ENCODE assay signal across 14 mouse cellular contexts in genomic region chr11:32487501-32487900, GRCm38 (mm10). TPM values are rescaled to one million over a fixed set of nuclear protein-coding genes. Genes with fewer than 3 reads are reported as not detected.
A peak's percentile ranks its signal among the peaks of the same experiment; 100 is the strongest.
DNase-seq lines count a peak whose midpoint lies in the region; ATAC-seq and TF ChIP-seq lines count a peak whose summit lies in the region.
"Had no signal": no experiment of that assay in that cellular context is flagged by ENCODE, and none has a peak within 500 bp of the region (broad histone marks: within the 10 kb centered on the region; RNA-seq: fewer than 3 reads in every experiment).

No protein-coding gene starts in this region.

- CTCF ChIA-PET in Patski (lab: Charles Lee) = no interaction called here

- no peak for DNase-seq in hindbrain, postnatal 0 days (ENCODE audit: low spot score)
- DNase-seq in midbrain, postnatal 0 days (ENCODE audit: low spot score) = no peak
- DNase-seq in midbrain, embryonic 10.5 days (ENCODE audit: low spot score) = no peak
- no peak for DNase-seq in Patski (ENCODE audit: low read depth, low spot score)
- no peak for DNase-seq in cerebellum, adult 18-20 months
- DNase-seq: cerebellum, adult 8-10 months; lung, adult 2 months had no signal

- H3K27me3 ChIP-seq in hindbrain, postnatal 0 days (ENCODE audit: insufficient read depth, low read length) = no peaks in the 10 kb centered on the region
- no peaks in the 10 kb centered on the region for H3K27me3 ChIP-seq in hindbrain, embryonic 13.5 days
- H3K27me3 ChIP-seq in midbrain, postnatal 0 days (ENCODE audit: insufficient read depth, low read length) = no peaks in the 10 kb centered on the region
- H3K27me3 ChIP-seq in midbrain, embryonic 10.5 days (ENCODE audit: low read depth, poor library complexity, severe bottlenecking) = no peaks in the 10 kb centered on the region
- no peaks in the 10 kb centered on the region for H3K27me3 ChIP-seq in Patski
- H3K27me3 ChIP-seq: heart, embryonic 15.5 days; kidney, embryonic 15.5 days; megakaryocyte, embryonic 14.5 days had no signal

- in situ Hi-C loops in Patski (cut with MboI; ENCODE audit: low pct_unique_long_range_greater_than_20kb) = no loop called here

- no peaks in the 10 kb centered on the region for H3K9me3 ChIP-seq in hindbrain, postnatal 0 days (ENCODE audit: low read length)
- H3K9me3 ChIP-seq in hindbrain, embryonic 13.5 days = no peaks in the 10 kb centered on the region
- H3K9me3 ChIP-seq in midbrain, postnatal 0 days (ENCODE audit: low read length) = no peaks in the 10 kb centered on the region
- no peaks in the 10 kb centered on the region for H3K9me3 ChIP-seq in midbrain, embryonic 10.5 days (replicated peaks)
- H3K9me3 ChIP-seq: heart, embryonic 15.5 days; kidney, embryonic 15.5 days; megakaryocyte, embryonic 14.5 days had no signal

- POLR2A ChIA-PET in Patski (lab: Charles Lee) = no interaction called here

- H3K4me1 ChIP-seq in hindbrain, postnatal 0 days (ENCODE audit: insufficient read depth, low read length) = no peaks in the 10 kb centered on the region
- H3K4me1 ChIP-seq in hindbrain, embryonic 13.5 days (replicated peaks) = no peaks in the 10 kb centered on the region
- no peaks in the 10 kb centered on the region; the same call in 1 of the 2 replicates for H3K4me1 ChIP-seq in midbrain, postnatal 0 days (ENCODE audit: insufficient read depth, low read length)
- H3K4me1 ChIP-seq in midbrain, embryonic 10.5 days = no peaks in the 10 kb centered on the region

- H3K4me3 ChIP-seq in hindbrain, postnatal 0 days (ENCODE audit: low read length) = no peak overlapping the region
- H3K4me3 ChIP-seq in hindbrain, embryonic 13.5 days = no peak overlapping the region
- no peak overlapping the region for H3K4me3 ChIP-seq in midbrain, postnatal 0 days (ENCODE audit: low read depth, low read length)
- no peak overlapping the region for H3K4me3 ChIP-seq in midbrain, embryonic 10.5 days
- H3K4me3 ChIP-seq: erythroblast, embryonic 14.5 days; heart, embryonic 15.5 days; kidney, embryonic 15.5 days; megakaryocyte, embryonic 14.5 days had no signal

- H3K36me3 ChIP-seq in hindbrain, postnatal 0 days (ENCODE audit: insufficient read depth, low read length) = no peaks in the 10 kb centered on the region
- no peaks in the 10 kb centered on the region for H3K36me3 ChIP-seq in hindbrain, embryonic 13.5 days
- no peaks in the 10 kb centered on the region for H3K36me3 ChIP-seq in midbrain, postnatal 0 days (ENCODE audit: insufficient read depth, low read length)
- peaks cover 15% of the 10 kb centered on the region for H3K36me3 ChIP-seq in midbrain, embryonic 10.5 days

- WGBS in hindbrain, postnatal 0 days = 94% methylated on average over 3 of the region's 3 CpGs
- WGBS in hindbrain, embryonic 13.5 days = 92% methylated on average over 3 of the region's 3 CpGs
- 85% methylated on average over 3 of the region's 3 CpGs for WGBS in midbrain, postnatal 0 days
- 90% methylated on average over 3 of the region's 3 CpGs for WGBS in midbrain, embryonic 10.5 days

- ATAC-seq in hindbrain, postnatal 0 days = no peak
- no peak for ATAC-seq in hindbrain, embryonic 13.5 days (ENCODE audit: low FRiP score)
- no peak for ATAC-seq in midbrain, postnatal 0 days (ENCODE audit: low FRiP score)
- ATAC-seq in Patski = no peak
- no peak for ATAC-seq in erythroid progenitor cell, adult 5-6 weeks (replicated peaks; ENCODE audit: low FRiP score, poor library complexity, severe bottlenecking)

- no peak overlapping the region for H3K9ac ChIP-seq in hindbrain, postnatal 0 days (replicated peaks; ENCODE audit: low read length)
- no peak overlapping the region for H3K9ac ChIP-seq in hindbrain, embryonic 13.5 days
- H3K9ac ChIP-seq in midbrain, postnatal 0 days (replicated peaks; ENCODE audit: low read length, poor library complexity, severe bottlenecking) = no peak overlapping the region
- H3K9ac ChIP-seq: heart, embryonic 15.5 days; hindbrain, embryonic 14.5 days; kidney, embryonic 15.5 days had no signal

- H3K4me2 ChIP-seq in hindbrain, postnatal 0 days (ENCODE audit: low read depth, low read length) = no peak overlapping the region
- H3K4me2 ChIP-seq in hindbrain, embryonic 13.5 days = no peak overlapping the region
- no peak overlapping the region for H3K4me2 ChIP-seq in midbrain, postnatal 0 days (ENCODE audit: low read depth, low read length, poor library complexity, severe bottlenecking)
- H3K4me2 ChIP-seq: heart, embryonic 15.5 days; hindbrain, embryonic 14.5 days; kidney, embryonic 15.5 days had no signal

- no peak overlapping the region for H3K27ac ChIP-seq in hindbrain, postnatal 0 days
- H3K27ac ChIP-seq in hindbrain, embryonic 13.5 days = no peak overlapping the region
- H3K27ac ChIP-seq in midbrain, postnatal 0 days (ENCODE audit: low read depth, low read length) = no peak overlapping the region
- no peak overlapping the region for H3K27ac ChIP-seq in midbrain, embryonic 10.5 days (replicated peaks)
- H3K27ac ChIP-seq: heart, embryonic 15.5 days; hindbrain, embryonic 14.5 days had no signal

- TF ChIP-seq CTCF in hindbrain, postnatal 0 days (IDR thresholded peaks at IDR 0.05; ENCODE audit: low read depth) = peak; percentile 33
- TF ChIP-seq CTCF in midbrain, postnatal 0 days (IDR thresholded peaks at IDR 0.05) = peak; percentile 45
- peak; percentile 55 for TF ChIP-seq CTCF in Patski (IDR thresholded peaks at IDR 0.05)

RNA-seq across cellular contexts. Expression of gene Ubtd2, which starts 32.3 kb away (rescaled TPM):
- total RNA-seq in hindbrain, postnatal 0 days (2014; rRNA removed) = 47.4 and 53.8 TPM in 2 replicates
- polyA plus RNA-seq in hindbrain, postnatal 0 days (2015; fragmentation: Nextera tagmentation; extraction: Ambion mirVana) = 30.6 TPM in 2 replicates
- 50.0 and 52.9 TPM in 2 replicates for polyA plus RNA-seq in hindbrain, embryonic 13.5 days (2015; fragmentation: Nextera tagmentation; extraction: Ambion mirVana)
- 57.5 and 61.1 TPM in 2 replicates for total RNA-seq in midbrain, postnatal 0 days (2014; rRNA removed)
- 28.5 and 32.4 TPM in 2 replicates for polyA plus RNA-seq in midbrain, postnatal 0 days (2015; fragmentation: Nextera tagmentation; extraction: Ambion mirVana)
- 60.9 and 62.3 TPM in 2 replicates for polyA plus RNA-seq in midbrain, embryonic 10.5 days (2016; fragmentation: Nextera tagmentation; extraction: Ambion mirVana)
- polyA plus RNA-seq in Patski (2021) = 22.4 TPM
- not detected in 2 replicates for total RNA-seq in erythroid progenitor cell, adult 5-6 weeks (2015; ENCODE audit: low replicate concordance)
- 0.26 TPM in 1 of 2 replicates, not detected in the other for total RNA-seq in erythroid progenitor cell, adult 5-6 weeks (2017; ENCODE audit: low replicate concordance)

RNA-seq across cellular contexts. Expression of gene Efcab9, which starts 44.4 kb away (rescaled TPM):
- total RNA-seq in hindbrain, postnatal 0 days (2014; rRNA removed) = not detected in 2 replicates
- polyA plus RNA-seq in hindbrain, postnatal 0 days (2015; fragmentation: Nextera tagmentation; extraction: Ambion mirVana) = 0.38 TPM in 1 of 2 replicates, not detected in the other
- polyA plus RNA-seq in hindbrain, embryonic 13.5 days (2015; fragmentation: Nextera tagmentation; extraction: Ambion mirVana) = not detected in 2 replicates
- not detected in 2 replicates for total RNA-seq in midbrain, postnatal 0 days (2014; rRNA removed)
- not detected in 2 replicates for polyA plus RNA-seq in midbrain, postnatal 0 days (2015; fragmentation: Nextera tagmentation; extraction: Ambion mirVana)
- polyA plus RNA-seq in midbrain, embryonic 10.5 days (2016; fragmentation: Nextera tagmentation; extraction: Ambion mirVana) = 0.32 TPM in 1 of 2 replicates, not detected in the other
- polyA plus RNA-seq in Patski (2021) = 1.9 TPM
- total RNA-seq in erythroid progenitor cell, adult 5-6 weeks (2015; ENCODE audit: low replicate concordance) = not detected in 2 replicates
- total RNA-seq in erythroid progenitor cell, adult 5-6 weeks (2017; ENCODE audit: low replicate concordance) = not detected in 2 replicates
- polyA plus RNA-seq: erythroblast, embryonic 14.5 days; hindbrain, embryonic 14.5 days; lung, adult 2 months had no signal

RNA-seq across cellular contexts. Expression of gene Stk10, which starts 45.6 kb away (rescaled TPM):
- total RNA-seq in hindbrain, postnatal 0 days (2014; rRNA removed) = 4.5 and 10.8 TPM in 2 replicates
- polyA plus RNA-seq in hindbrain, postnatal 0 days (2015; fragmentation: Nextera tagmentation; extraction: Ambion mirVana) = 1.1 and 1.2 TPM in 2 replicates
- polyA plus RNA-seq in hindbrain, embryonic 13.5 days (2015; fragmentation: Nextera tagmentation; extraction: Ambion mirVana) = 2.1 TPM in 2 replicates
- 4.7 and 9.4 TPM in 2 replicates for total RNA-seq in midbrain, postnatal 0 days (2014; rRNA removed)
- polyA plus RNA-seq in midbrain, postnatal 0 days (2015; fragmentation: Nextera tagmentation; extraction: Ambion mirVana) = 0.87 and 0.99 TPM in 2 replicates
- polyA plus RNA-seq in midbrain, embryonic 10.5 days (2016; fragmentation: Nextera tagmentation; extraction: Ambion mirVana) = 1.5 and 2.1 TPM in 2 replicates
- 18.1 TPM for polyA plus RNA-seq in Patski (2021)
- 14.3 and 15.1 TPM in 2 replicates for total RNA-seq in erythroid progenitor cell, adult 5-6 weeks (2015; ENCODE audit: low replicate concordance)
- 8.3 and 10.0 TPM in 2 replicates for total RNA-seq in erythroid progenitor cell, adult 5-6 weeks (2017; ENCODE audit: low replicate concordance)
